Mouse (Mus musculus): ENCODE results near the gene Gm28374.

GRCm38 (mm10) chr19:6123330-6123729 lies 41.3 kb upstream of the Gm28374 start:
- TF ChIP-seq CTCF (IDR thresholded peaks at IDR 0.05) (no peak), EP300 (IDR thresholded peaks at IDR 0.05; ENCODE audit: insufficient read depth, low read depth, low read length) (no peak)

Data from heart, adult 2 months (tissue).